ENCODE assay signal across 12 mouse cellular contexts in the genomic region with DNA sequence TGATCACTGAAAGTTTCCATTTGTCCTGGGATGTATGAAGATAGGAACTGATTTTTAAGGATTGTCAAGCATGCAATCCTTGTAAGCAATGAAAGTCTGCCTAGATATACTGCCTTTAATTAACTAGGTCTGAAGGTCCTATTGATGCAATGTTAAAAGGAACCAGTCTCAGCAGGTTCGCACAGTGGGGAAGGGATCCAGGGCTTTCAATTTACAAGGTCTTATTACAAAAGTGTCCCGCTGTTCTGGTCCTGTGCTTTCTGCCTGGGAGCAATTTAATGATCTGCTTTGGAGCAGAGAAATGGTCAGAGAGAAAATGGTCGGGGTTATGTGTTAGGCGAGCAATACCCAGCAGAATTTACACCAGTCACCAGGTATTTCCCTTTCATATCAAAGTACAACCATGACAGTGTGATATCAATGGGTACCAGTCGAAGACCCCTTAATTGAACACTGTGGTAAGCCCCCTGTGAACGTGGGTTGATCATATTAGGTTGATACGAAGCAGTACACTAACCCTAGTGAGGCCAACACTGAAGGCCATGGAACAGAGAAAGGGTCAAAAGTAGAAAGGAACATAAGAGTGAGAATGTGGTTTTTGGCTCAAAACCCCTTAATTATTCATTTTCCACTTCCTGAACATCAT.
DNase-seq lines count a peak whose midpoint lies in the region; ATAC-seq and TF ChIP-seq lines count a peak whose summit lies in the region.
"Had no signal": no experiment of that assay in that cellular context is flagged by ENCODE, and none has a peak within 500 bp of the region (broad histone marks: within the 10 kb centered on the region; RNA-seq: fewer than 3 reads in every experiment).

No protein-coding gene starts in this region.

- H3K4me2 ChIP-seq in neural tube, embryonic 11.5 days (ENCODE audit: low read depth): no peak overlapping the region
- H3K4me2 ChIP-seq in forebrain, embryonic 11.5 days (ENCODE audit: low read depth, low read length, severe bottlenecking): no peak overlapping the region
- no peak overlapping the region for H3K4me2 ChIP-seq in midbrain, embryonic 11.5 days

- H3K9me3 ChIP-seq in neural tube, embryonic 11.5 days (ENCODE audit: control insufficient read depth, low read length): no peaks in the 10 kb centered on the region
- H3K9me3 ChIP-seq in forebrain, embryonic 11.5 days (ENCODE audit: control insufficient read depth, low read length): no peaks in the 10 kb centered on the region
- H3K9me3 ChIP-seq in midbrain, embryonic 11.5 days (ENCODE audit: control insufficient read depth, low read length): no peaks in the 10 kb centered on the region

- no peak overlapping the region for H3K27ac ChIP-seq in neural tube, embryonic 11.5 days (ENCODE audit: low read depth, low read length)
- H3K27ac ChIP-seq in forebrain, embryonic 11.5 days (ENCODE audit: low read depth, low read length): peak overlapping the region; percentile 68; the same call in 1 of the 2 replicates
- no peak overlapping the region for H3K27ac ChIP-seq in midbrain, embryonic 11.5 days (ENCODE audit: low read depth, low read length)
- no peak overlapping the region for H3K27ac ChIP-seq in left cerebral cortex, adult 2 months
- H3K27ac ChIP-seq: liver, embryonic 14.5 days had no signal

- intact Hi-C loops in left cerebral cortex, adult 2 months (cut with DNase I): no loop called here

- no peak overlapping the region for H3K4me3 ChIP-seq in neural tube, embryonic 11.5 days (ENCODE audit: low read depth, low read length)
- H3K4me3 ChIP-seq in forebrain, embryonic 11.5 days (ENCODE audit: low read depth, low read length): no peak overlapping the region
- no peak overlapping the region for H3K4me3 ChIP-seq in midbrain, embryonic 11.5 days (ENCODE audit: low read depth, low read length)
- no peak overlapping the region for H3K4me3 ChIP-seq in left cerebral cortex, adult 2 months

- H3K36me3 ChIP-seq in neural tube, embryonic 11.5 days (ENCODE audit: control insufficient read depth, insufficient read depth, low read length): no peaks in the 10 kb centered on the region
- no peaks in the 10 kb centered on the region for H3K36me3 ChIP-seq in forebrain, embryonic 11.5 days (ENCODE audit: control insufficient read depth, insufficient read depth, low read length)
- H3K36me3 ChIP-seq in midbrain, embryonic 11.5 days (ENCODE audit: control insufficient read depth, insufficient read depth, low read length): no peaks in the 10 kb centered on the region

- H3K4me1 ChIP-seq in neural tube, embryonic 11.5 days (ENCODE audit: control insufficient read depth, insufficient read depth, low read length): no peaks in the 10 kb centered on the region
- H3K4me1 ChIP-seq in forebrain, embryonic 11.5 days (replicated peaks; ENCODE audit: control insufficient read depth, insufficient read depth, low read length): peaks cover 5% of the 10 kb centered on the region; the same call in 1 of the 2 replicates
- peaks cover 9% of the 10 kb centered on the region; the same call in 1 of the 2 replicates for H3K4me1 ChIP-seq in midbrain, embryonic 11.5 days (ENCODE audit: control insufficient read depth, insufficient read depth, low read length)

- peak; percentile 26 for DNase-seq in neural tube, embryonic 11.5 days (ENCODE audit: low spot score)
- no peak for DNase-seq in neural tube, embryonic 10.5 days (ENCODE audit: extremely low spot score, low spot score)
- no peak for DNase-seq in forebrain, embryonic 11.5 days (ENCODE audit: low spot score)
- peak; percentile 81 for DNase-seq in midbrain, embryonic 11.5 days (ENCODE audit: low spot score, missing footprints)
- no peak for DNase-seq in layer of hippocampus, postnatal 36 days
- DNase-seq in left cerebral cortex, adult 2 months (ENCODE audit: extremely low spot score in 1 of 2, low spot score in 2 of 2): no peak
- no peak for DNase-seq in heart, postnatal 4 days
- DNase-seq: cerebellum, postnatal 36 days; kidney, adult 8-10 months; lung, postnatal 36 days; thymus, adult 18-20 months had no signal

- no peak overlapping the region for H3K9ac ChIP-seq in neural tube, embryonic 11.5 days (ENCODE audit: low read length)
- H3K9ac ChIP-seq in forebrain, embryonic 11.5 days (ENCODE audit: low read length): no peak overlapping the region
- no peak overlapping the region for H3K9ac ChIP-seq in midbrain, embryonic 11.5 days (ENCODE audit: low read length)
- H3K9ac ChIP-seq: liver, embryonic 14.5 days had no signal

- peaks cover 10% of the 10 kb centered on the region for H3K27me3 ChIP-seq in neural tube, embryonic 11.5 days (ENCODE audit: control insufficient read depth, insufficient read depth, low read length)
- no peaks in the 10 kb centered on the region for H3K27me3 ChIP-seq in forebrain, embryonic 11.5 days (ENCODE audit: control insufficient read depth, insufficient read depth, low read length)
- peaks cover 14% of the 10 kb centered on the region for H3K27me3 ChIP-seq in midbrain, embryonic 11.5 days (ENCODE audit: control insufficient read depth, insufficient read depth, low read length)

- TF ChIP-seq CTCF in left cerebral cortex, adult 2 months (IDR thresholded peaks at IDR 0.05): no peak

- WGBS in neural tube, embryonic 11.5 days: 9% methylated on average over 7 of the region's 7 CpGs
- whole genome bisulfite sequencing in forebrain, embryonic 11.5 days: 2% methylated on average over 7 of the region's 7 CpGs
- WGBS in midbrain, embryonic 11.5 days: 10% methylated on average over 7 of the region's 7 CpGs

- peak; percentile 79 for ATAC-seq in neural tube, embryonic 11.5 days (ENCODE audit: insufficient read depth, low FRiP score, low TSS enrichment)
- peak; percentile 83 for ATAC-seq in forebrain, embryonic 11.5 days (replicated peaks; ENCODE audit: low FRiP score)
- ATAC-seq in midbrain, embryonic 11.5 days (ENCODE audit: low FRiP score): no peak

Comparison
In these comparisons a context has a peak if more than half of its experiments do, and no peak if none do; other contexts are left out.
1. DNase-seq: peak in neural tube, embryonic 11.5 days (single experiment) and midbrain, embryonic 11.5 days (single experiment); none in neural tube, embryonic 10.5 days (single experiment), forebrain, embryonic 11.5 days (single experiment), layer of hippocampus, postnatal 36 days (0 of 2), left cerebral cortex, adult 2 months (0 of 2) and heart, postnatal 4 days (single experiment).